Mouse (Mus musculus) cerebellum, adult (tissue): Measurements from ENCODE around the gene H1f0.
A peak's percentile ranks its signal among the peaks of the same experiment; 100 is the strongest.
"Not testable (repeated sequence)": the region's sequence is repeated elsewhere in the genome, so short reads cannot be mapped to it uniquely, and the experiment has no call there.

Experiments used
- ATAC-seq: cut with Nextera tagmentation; 2 replicates; pipeline ENCODE4 v1.9.2; 2017; ENCODE audit warnings: mild to moderate bottlenecking, moderate library complexity, mixed read lengths; ENCODE audit not compliant: insufficient number of reproducible peaks, low FRiP score, low TSS enrichment

H1f0 gene

GRCm38 (mm10) chr15:79031908-79032307 lies 3.7 kb downstream of the H1f0 start:
- ATAC-seq: not testable (repeated sequence)

GRCm38 (mm10) chr15:79037913-79038328 lies 9.7 kb downstream of the H1f0 start:
- ATAC-seq: peak; percentile 54; the same call in 1 of the 2 replicates

GRCm38 (mm10) chr15:79038331-79038730 lies 10.1 kb downstream of the H1f0 start:
- ATAC-seq: no peak

- ATAC-seq: 0 out of 2 replicates have a peak, but pooled peaks have one; percentile 36
Observed at GRCm38 (mm10) chr15:79038853-79039252, 10.6 kb downstream of the H1f0 start.

GRCm38 (mm10) chr15:79040501-79041416 lies 12.5 kb downstream of the H1f0 start:
- no peak for ATAC-seq

GRCm38 (mm10) chr15:79041585-79041984 lies 13.3 kb downstream of the H1f0 start, which contains the start of gene Galr3:
Galr3 (plus strand) TSS chr15:79041885.
- no peak for ATAC-seq

GRCm38 (mm10) chr15:79042721-79043491 lies 14.7 kb downstream of the H1f0 start:
- ATAC-seq: peak; percentile 23; the same call in 1 of the 2 replicates

- ATAC-seq: no peak
Observed at GRCm38 (mm10) chr15:79044837-79045236, 16.6 kb downstream of the H1f0 start.

- no peak for ATAC-seq
Observed at GRCm38 (mm10) chr15:79048186-79048585, 19.9 kb downstream of the H1f0 start.

GRCm38 (mm10) chr15:79050160-79050845 lies 22.1 kb downstream of the H1f0 start:
- ATAC-seq: no peak

- no peak for ATAC-seq
Observed at GRCm38 (mm10) chr15:79050964-79051363, 22.7 kb downstream of the H1f0 start.

GRCm38 (mm10) chr15:79051461-79052360 lies 23.5 kb downstream of the H1f0 start:
- no peak for ATAC-seq

GRCm38 (mm10) chr15:79052366-79052765 lies 24.1 kb downstream of the H1f0 start:
- no peak for ATAC-seq

- no peak for ATAC-seq
Observed at GRCm38 (mm10) chr15:79056601-79057000, 28.4 kb downstream of the H1f0 start.

GRCm38 (mm10) chr15:79057850-79058249 lies 29.6 kb downstream of the H1f0 start:
- ATAC-seq: no peak

- no peak for ATAC-seq
Observed at GRCm38 (mm10) chr15:79060887-79061565, 32.8 kb downstream of the H1f0 start.

GRCm38 (mm10) chr15:79062376-79063159 lies 34.3 kb downstream of the H1f0 start, which contains the start of gene Ankrd54:
Ankrd54 (minus strand) TSS chr15:79062893.
- ATAC-seq: peak; percentile 100

- no peak for ATAC-seq
Observed at GRCm38 (mm10) chr15:79063160-79063740, 35.0 kb downstream of the H1f0 start.
